Mouse (Mus musculus) megakaryocyte, embryonic 14.5 days (primary cell): ENCODE measurements around the gene Gpr88.

Experiments used
- FLI1 ChIP-seq: IDR thresholded peaks from 2 replicates; pipeline ENCODE4 v1.6.1; 2012; ENCODE audit warnings: low read length, inconsistent platforms, mixed read lengths
- GATA1 ChIP-seq: IDR thresholded peaks from 3 replicates; pipeline ENCODE4 v1.6.1; 2012; ENCODE audit warnings: mixed read lengths, low read length, inconsistent platforms, borderline replicate concordance

DNA sequence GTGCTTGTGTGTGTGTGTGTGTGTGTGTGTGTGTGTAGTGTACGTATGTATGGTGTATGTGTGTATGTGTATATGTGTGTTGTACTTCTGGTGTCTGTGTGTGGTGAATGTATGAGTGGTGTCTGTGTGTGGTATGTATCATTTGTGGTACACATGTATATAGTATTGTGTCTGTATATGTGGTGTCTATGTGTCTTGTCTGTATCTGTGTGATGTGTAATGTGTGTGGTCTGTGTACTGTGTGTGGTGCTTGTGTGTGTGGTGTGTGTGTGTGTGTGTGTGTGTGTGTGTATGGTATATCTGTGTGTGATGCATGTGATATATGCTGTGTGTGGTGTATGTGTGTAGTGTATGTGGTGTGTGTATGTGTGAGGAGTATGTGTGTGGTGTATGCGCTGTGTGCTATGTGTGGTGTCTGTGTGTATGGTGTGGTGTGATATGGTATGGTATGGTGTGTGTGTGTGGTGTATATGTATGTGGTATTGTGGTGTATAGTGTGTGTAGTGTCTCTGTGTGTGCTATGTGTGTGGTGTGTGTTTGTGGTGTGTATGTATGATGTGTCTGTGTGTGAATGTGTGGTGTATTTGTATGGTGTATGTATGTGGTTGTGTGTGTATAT is 13.8 kb upstream of the Gpr88 start:
- TF ChIP-seq GATA1 (0 out of 3 replicates have a peak, but pooled peaks have one; percentile 6), FLI1 (no peak)
